Mouse (Mus musculus) cerebellum, postnatal 4 days (tissue): ENCODE measurements around the gene Fbxo44.
"Not testable (repeated sequence)": the region's sequence is repeated elsewhere in the genome, so short reads cannot be mapped to it uniquely, and the experiment has no call there.

ENCODE experiments used
- DNase-seq, 2 experiments: peaks; one replicate each; pipeline ENCODE4 v3.0.0; 2022; ENCODE audit warnings: low spot score in 2 of 2, mixed read lengths in 1 of 2

Gene Fbxo44

DNA sequence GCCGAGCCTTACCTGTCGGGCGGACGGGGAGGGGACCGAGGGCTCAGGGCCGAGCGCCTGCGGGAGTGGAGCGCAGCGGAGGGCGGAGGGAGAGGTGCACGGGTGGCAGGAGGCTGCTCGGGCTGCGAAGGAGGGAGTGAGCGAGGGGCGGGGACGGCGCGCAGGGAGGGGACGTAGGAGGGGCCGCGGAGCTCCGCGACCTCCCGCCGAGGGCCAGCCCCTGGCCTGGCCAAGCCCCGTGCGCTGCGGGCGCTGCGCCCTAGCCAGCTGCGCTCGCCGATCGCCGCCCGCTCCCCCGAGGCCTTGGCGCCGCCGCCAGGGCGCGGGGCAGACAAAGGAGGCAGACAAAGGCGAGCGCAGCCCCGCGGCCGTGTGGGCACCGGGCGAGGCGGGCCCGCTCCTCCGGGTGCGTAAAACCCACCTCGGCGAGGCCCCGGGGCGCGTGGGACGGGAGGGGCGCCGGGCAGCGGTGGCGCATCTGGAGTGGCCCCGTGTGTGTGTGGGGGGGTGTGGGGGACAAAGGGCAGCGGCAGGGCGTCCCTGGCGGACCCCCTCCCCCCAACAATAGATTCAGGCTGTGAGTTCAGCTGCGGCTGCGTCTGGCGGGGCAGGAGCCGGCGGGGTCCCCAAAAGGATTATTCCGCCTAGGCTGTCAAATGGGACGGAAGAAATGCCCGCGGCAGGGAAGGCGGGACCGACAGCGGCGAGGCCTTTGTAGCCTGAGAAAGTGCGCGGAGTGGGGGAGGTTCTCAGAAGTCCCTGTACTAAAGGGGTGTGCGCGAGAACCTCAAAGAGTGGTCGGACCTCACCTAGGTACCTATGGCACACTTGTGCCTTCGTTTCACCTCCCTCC lies 29.5 kb downstream of the Fbxo44 start, which contains the start of gene Draxin:
Gene Draxin (minus strand): TSS at position 138 of the 853 bp plus-strand sequence.
- DNase-seq, result peak in 1 of 2 experiments; percentile 81

DNA sequence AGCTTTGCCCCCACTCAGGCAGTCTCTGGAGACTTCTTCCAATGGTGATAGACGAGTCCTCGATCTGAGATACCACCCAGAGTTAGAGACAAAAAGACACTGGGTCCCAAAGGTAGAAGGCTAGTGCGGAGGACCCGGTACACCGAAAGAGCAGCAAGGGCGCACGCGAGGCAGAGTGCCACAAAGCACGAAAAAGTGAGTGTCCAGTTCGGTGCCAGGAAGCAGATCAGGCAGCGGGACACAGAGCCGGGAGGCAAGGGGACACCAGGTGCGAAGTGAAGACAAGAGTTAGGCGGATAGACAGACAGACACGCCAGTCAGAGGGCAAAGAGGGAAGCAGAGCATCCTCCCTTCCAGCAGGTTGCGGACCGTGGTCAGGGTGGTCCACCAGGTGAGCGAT lies 30.1 kb downstream of the Fbxo44 start, which contains the start of gene Mad2l2:
Gene Mad2l2 (plus strand): TSS at position 252 of the 400 bp plus-strand sequence.
- no peak for DNase-seq

DNA sequence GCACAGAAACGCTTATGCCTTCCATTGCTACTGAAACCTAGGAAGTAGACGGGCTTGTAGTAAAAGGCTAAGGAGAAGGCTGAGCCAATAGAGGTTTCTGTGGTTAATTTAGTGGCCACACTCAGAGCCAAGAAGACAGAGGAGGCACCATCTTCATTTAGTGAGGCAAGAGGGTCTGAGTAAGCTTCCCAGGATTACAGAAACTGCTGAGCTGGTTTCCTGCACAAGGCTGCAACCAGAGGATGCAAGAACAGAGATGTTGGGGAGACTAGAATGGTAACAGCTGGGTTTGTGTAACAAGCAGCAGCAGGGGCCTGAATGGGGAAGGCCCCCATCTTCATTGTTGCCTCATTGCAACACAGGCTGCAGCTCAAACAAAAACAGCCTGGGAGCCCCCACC lies 31.6 kb downstream of the Fbxo44 start:
- DNase-seq, result no peak

DNA sequence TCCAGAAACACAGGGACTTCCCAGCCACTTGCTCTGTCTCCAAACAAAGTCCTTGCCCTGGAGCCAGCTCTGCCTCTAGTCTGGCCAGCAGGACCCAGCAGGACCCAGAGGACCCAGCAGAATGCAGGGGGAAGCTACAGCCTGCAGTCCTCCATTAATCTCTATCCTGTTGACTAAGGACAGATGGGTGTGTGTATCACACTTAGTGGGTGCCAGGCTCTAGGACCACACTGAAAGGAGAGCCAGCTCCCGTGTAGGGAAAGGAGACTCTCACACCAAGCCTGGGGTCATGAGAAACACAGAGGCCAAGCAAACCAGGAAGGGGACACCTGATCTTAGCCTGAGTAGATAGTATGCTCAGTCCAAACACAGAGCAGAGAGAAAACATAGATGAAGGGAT lies 32.0 kb downstream of the Fbxo44 start:
- no peak for DNase-seq

DNA sequence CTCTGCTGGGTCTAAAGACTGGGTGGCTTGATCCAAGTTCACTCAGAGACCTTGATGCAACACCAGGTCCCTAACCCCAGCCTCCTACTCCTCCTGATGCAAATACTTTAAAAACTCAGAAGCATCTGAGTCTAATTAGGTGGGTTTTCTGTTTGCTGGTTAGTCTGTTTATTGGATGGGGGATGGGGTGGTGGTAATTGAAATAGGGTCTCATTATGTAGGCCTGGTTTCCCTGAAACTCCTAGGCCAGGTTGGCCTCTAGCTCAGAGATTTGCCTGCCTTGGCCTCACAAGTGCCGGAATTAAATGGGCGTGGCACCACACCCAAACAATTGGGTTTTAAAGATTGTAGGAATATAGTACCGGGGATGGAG lies 37.6 kb downstream of the Fbxo44 start:
- no peak for DNase-seq

DNA sequence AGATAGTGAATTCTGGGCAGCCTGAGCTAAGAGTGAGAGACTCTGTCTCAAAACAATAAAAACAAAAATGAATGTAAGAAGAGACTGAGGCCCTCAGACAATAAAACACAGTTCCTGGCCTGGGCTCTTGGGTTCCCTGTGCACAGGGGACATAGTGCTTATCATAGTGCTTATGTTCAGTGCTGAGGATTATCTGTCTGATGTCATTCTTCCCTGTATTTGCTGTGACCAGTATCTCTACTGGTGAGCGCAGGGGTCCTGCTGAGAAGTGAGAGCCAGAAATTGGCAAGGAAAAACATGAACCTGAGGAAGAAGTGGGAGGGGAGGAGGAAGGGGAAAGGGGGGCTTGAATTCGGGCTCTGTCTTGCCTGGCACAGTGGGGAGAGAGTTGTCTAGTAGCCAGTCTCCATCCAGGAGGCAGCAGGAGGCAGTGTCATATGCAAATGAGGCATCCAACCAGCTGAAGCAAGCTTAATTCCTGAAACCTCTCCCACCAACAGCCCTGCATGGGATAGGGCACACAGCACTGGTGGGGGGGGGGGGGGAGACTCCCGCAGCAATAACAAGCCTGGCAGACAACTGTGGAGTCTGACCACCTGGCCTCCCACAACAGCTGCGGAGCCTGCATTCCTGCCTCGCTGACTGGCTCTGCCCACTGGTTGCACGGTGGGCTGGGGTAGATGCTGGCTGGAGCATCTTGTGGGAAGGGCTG lies 38.1 kb downstream of the Fbxo44 start:
- peak in 1 of 2 experiments; percentile 67 for DNase-seq

DNA sequence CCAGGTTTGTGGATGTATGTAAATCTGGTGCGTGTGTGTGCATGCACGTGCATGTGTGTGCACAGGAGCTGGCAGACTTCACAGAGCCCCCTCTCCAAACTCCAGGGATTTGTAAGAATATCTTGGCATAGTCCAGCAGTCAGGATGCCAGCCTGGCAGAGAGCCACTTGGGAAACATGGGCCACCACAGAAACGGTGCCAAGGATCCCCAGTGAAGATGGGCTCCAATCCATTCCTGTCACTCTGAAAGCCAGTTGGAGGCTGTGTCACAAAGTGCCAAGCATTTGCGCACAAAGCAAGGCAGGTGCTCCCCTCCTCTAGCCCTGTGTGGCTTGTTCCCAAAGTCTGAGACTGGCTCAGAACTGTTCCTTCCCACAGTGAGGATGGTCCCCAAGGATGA lies 38.9 kb downstream of the Fbxo44 start:
- peak; percentile 85 to 96 for DNase-seq

DNA sequence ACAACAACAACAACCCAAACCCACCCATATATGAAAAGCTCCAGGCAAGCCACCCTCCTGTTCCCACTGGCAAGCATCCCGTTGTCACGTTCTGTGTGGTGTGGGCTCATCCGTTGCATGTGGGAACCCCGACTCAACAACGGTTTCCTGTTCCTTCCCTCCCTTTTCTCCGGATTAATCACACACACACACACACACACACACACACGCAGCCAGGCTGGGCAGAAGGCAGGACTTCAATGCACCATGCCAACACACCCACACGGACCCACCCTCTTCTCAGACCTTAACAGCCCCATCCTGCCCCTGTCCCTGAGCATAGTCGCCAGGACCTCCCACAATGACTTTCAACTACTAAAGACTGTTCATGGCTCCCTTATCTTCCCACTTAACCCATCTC lies 39.7 kb downstream of the Fbxo44 start:
- no peak for DNase-seq

DNA sequence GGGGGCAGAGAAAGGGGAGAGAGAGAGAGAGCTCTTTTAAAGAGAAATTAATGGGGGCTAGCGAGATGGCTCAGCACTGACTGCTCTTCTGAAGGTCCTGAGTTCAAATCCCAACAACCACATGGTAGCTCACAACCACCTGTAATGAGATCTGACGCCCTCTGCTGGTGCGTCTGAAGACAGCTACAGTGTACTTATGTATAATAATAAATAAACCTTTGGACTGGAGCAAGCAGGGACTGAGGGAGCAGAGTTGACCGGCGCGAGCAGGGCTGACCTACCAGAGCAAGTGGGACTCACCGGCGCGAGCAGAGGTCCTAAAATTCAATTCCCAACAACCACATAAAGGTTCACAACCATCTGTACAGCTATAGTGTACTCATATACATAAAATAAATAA lies 40.7 kb downstream of the Fbxo44 start:
- DNase-seq, result not testable (repeated sequence)

DNA sequence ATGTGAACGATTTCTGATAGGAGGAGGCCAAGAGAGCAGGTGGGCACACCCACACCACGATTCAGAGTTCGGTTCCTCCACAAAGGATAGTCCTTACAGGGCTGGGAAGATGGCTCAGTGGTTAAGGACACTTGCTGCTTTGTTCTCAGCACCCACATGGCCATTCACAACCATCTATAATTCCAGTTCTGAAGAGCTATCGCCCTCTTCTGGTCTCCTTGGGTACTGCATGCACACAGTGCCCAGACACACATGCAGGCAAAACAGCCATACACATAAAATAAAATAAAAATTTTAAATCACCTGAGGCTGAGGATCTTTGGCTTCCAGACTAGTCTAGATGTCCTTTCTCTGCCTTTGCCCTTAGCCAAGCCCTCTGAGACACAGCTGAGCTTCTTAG lies 42.9 kb downstream of the Fbxo44 start:
- no peak for DNase-seq

DNA sequence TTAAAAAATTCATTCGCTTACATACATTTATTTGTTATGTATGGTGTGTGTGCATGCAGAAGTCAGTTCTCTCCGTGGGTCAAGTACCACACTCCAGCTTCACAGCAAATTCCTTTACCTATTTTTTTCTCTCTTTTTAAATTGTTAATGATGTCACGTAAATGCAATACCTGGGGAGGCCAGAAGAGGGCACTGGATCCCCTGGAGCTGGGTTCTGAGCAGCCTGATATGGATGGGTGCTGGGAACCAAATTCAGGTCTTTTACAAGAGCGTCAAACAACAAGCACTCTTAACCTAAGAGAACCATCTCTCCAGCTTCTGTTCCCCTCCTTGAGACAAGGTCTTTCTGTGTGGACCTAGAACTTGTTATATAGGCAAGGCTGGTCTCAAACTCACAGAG lies 43.6 kb downstream of the Fbxo44 start:
- DNase-seq, result no peak

DNA sequence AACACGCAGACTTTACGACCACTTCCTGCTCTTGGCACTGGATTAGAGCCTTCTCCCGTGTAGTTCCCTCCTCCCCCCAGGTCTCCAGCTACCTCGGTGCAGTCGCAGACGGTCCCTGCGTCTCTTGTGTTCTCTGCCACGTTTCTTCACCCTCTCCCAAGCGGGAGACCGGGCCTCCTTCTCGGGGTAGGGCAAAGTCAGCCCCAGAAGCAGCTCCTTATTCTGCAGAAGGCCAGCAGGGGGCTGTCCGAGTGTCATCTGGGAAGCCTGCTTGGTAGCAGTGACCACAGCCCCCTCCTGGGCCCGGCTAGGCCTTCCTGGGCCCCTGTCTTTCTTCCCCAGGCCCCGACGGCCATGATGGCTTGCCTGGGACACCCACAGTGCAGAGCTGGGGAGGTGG lies 44.8 kb downstream of the Fbxo44 start:
- DNase-seq, result no peak

DNA sequence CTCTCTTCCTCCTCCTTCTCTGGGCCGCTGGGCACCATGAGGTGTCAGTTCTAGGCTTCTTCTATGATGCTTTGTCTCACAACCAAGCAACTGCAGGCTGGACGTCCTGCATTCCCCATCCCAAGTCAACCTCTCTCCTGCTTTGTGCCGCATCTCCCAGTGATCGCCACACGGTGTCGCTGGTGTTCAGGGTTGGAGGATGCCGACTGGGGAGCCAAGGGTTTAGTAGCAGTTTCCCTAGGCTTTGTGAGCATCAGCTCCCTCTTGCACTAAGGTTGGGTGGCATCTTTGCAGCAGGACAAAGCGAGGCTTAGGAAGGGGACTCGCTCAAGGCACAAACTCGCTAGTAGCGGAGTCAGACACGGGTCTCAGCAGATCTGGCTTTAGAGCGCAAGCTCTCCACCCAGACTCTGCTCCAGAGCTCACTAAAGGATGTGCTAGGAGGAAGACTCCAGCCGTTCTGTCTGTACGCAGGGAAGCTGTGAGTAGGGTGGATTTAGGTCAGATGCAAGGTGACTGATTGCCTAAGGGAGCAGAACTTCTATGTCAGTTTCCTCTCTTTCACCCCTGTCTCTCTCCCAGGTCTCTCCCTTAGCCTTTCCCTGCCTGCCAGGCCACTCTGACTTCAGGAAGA lies 45.4 kb downstream of the Fbxo44 start:
- DNase-seq, result peak; percentile 88 to 92

DNA sequence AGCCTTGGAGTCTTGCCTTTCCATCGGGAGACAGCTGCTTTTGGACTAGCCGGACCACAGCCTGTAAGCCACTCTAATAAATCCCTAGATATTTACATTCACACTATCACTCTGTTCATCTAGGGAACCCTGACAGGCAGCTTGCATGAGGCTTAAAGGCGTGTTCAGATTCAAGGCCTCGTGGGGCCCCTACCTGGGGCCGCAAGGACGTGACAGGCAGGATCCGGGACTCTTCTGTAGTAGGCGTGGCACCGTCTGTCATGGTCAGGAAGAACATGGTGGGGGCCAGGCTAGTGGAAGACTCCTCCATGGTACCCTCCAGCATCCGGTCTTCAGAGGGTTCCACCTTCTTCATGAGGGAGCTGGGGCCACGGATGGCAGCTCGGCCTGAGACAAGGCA lies 47.8 kb downstream of the Fbxo44 start:
- DNase-seq, result no peak

DNA sequence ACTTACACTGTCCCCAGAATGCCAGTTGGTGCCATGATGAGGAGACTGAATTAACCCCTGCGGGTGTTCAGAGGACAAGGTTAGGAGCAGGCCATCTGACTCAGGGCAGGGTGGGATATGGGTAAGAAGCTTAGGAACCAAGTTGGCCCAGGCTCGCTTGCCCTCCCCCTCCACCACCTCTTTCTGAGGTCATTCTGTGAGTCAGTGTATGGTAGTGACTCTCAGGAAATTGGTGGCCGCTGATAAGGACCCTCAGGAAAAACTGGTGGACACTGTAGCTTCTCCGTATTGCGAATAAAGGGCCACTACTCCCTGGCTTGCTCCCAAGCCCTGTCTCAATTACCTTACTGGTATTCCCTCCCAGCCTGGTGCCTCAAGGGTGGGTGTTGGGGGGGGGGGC lies 51.1 kb downstream of the Fbxo44 start:
- DNase-seq, result no peak

DNA sequence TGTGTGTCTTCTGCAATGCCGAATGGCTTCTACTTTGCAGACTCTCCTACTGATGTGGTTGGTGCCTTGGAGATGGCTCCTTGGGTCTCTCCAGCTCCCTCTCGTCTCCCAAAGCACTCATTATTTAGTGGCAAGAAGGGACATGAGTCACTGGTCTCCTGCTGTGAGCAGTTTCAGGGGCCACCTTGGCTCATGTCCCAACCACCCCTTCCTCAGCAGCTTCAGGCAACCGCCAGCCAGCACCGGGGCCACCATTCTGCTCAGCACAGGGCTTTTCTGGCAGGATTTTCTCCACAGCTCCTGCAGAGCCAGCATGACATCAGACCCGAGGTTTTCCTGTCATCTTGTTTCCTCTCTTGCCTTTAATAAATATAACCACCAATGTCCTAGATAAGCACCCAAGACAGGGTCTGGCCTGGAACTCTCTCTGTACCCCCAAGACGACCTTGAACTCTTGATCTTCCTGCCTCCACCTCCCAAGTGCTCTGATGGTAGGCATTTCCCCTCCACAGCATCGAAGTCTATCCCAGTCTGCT lies 51.6 kb downstream of the Fbxo44 start:
- peak in 1 of 2 experiments; percentile 25 for DNase-seq

DNA sequence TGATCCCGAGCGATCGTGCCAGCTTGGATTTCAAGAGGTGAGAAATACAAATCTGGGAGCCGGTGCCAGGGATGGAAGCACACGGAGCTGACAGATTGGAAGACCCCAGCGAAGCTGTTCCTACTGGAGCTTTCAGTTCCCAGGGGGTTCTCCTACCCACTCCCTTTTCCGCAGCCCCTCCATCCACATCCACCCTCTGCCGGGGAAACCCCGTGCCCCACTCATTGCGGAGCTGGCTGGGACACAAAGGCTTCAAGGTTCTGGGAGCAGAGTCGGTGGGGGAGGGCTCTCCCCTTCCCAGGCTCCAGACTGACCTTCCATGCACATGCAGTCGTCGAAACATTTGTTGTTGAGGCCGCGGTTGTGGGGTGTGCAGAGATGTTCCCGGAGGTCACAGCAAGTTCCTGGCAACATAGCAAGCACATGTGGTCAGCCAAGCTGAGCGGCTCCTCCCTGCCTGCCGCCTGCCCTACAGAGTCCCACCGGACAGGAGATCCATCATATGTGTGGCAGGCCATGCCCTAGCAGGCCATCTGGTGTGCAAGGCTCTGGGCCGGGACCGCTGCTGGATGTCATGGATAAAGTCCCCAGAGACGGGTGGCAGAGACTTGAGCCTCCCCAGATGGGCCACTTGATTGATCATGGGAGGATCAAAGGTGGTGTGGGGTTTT lies 52.5 kb downstream of the Fbxo44 start:
- peak in 1 of 2 experiments; percentile 50 for DNase-seq

DNA sequence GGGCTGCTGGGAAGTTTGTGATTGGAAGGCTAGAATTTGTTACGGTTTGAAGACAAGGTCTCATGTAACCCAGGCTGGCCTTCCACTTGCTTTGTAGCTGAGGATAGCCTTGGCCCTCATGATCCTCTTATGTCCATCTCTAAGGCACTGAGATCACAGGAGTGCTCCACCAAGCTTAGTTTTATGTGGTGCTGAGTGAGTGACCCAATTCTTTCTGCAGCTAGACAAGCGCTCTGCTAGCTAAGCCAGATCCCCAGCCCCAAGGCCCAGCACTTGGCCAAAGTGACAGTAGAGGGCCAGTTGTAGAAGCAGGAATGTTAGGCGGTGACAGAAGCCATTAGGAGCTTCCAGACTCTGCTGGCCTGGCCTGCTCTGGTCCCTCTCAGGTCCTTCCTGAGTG lies 56.1 kb downstream of the Fbxo44 start:
- DNase-seq, result no peak
